Mouse (Mus musculus): Measurements from ENCODE around the gene Smarce1. TPM values are rescaled to one million over a fixed set of nuclear protein-coding genes. Genes with fewer than 3 reads are reported as not detected.

Smarce1 gene
- total RNA-seq, 2 experiments from 2014 or later = 114 to 223 TPM

GRCm38 (mm10) chr11:99172002-99172401 lies 58.8 kb downstream of the Smarce1 start:
- no peak for ATAC-seq (replicated peaks; ENCODE audit: low FRiP score, low TSS enrichment, poor library complexity, severe bottlenecking)

- ATAC-seq (replicated peaks; ENCODE audit: low FRiP score, low TSS enrichment, poor library complexity, severe bottlenecking) = no peak
Measured at GRCm38 (mm10) chr11:99171442-99171841, 59.4 kb downstream of the Smarce1 start.

GRCm38 (mm10) chr11:99170547-99171267 lies 60.1 kb downstream of the Smarce1 start:
- no peak for ATAC-seq (replicated peaks; ENCODE audit: low FRiP score, low TSS enrichment, poor library complexity, severe bottlenecking)

GRCm38 (mm10) chr11:99170005-99170404 lies 60.8 kb downstream of the Smarce1 start:
- no peak for ATAC-seq (replicated peaks; ENCODE audit: low FRiP score, low TSS enrichment, poor library complexity, severe bottlenecking)

GRCm38 (mm10) chr11:99169438-99169837 lies 61.4 kb downstream of the Smarce1 start:
- no peak for ATAC-seq (replicated peaks; ENCODE audit: low FRiP score, low TSS enrichment, poor library complexity, severe bottlenecking)

GRCm38 (mm10) chr11:99168030-99168474 lies 62.8 kb downstream of the Smarce1 start:
- ATAC-seq (replicated peaks; ENCODE audit: low FRiP score, low TSS enrichment, poor library complexity, severe bottlenecking) = no peak

GRCm38 (mm10) chr11:99167576-99167975 lies 63.2 kb downstream of the Smarce1 start:
- no peak for ATAC-seq (replicated peaks; ENCODE audit: low FRiP score, low TSS enrichment, poor library complexity, severe bottlenecking)

- ATAC-seq (replicated peaks; ENCODE audit: low FRiP score, low TSS enrichment, poor library complexity, severe bottlenecking) = no peak
Measured at GRCm38 (mm10) chr11:99166241-99166640, 64.6 kb downstream of the Smarce1 start.

- ATAC-seq (replicated peaks; ENCODE audit: low FRiP score, low TSS enrichment, poor library complexity, severe bottlenecking) = no peak
Measured at GRCm38 (mm10) chr11:99165031-99165752, 65.6 kb downstream of the Smarce1 start.

- ATAC-seq (replicated peaks; ENCODE audit: low FRiP score, low TSS enrichment, poor library complexity, severe bottlenecking) = no peak
Measured at GRCm38 (mm10) chr11:99162972-99163686, 67.7 kb downstream of the Smarce1 start.

- no peak for ATAC-seq (replicated peaks; ENCODE audit: low FRiP score, low TSS enrichment, poor library complexity, severe bottlenecking)
Measured at GRCm38 (mm10) chr11:99161648-99162047, 69.2 kb downstream of the Smarce1 start.

GRCm38 (mm10) chr11:99160228-99160627 lies 70.6 kb downstream of the Smarce1 start:
- no peak for ATAC-seq (replicated peaks; ENCODE audit: low FRiP score, low TSS enrichment, poor library complexity, severe bottlenecking)

Other genes starting within 250 kb of the Smarce1 start
- not detected in 2 replicates for gene Gjd3, start 248.0 kb downstream of the Smarce1 start, total RNA-seq (2014; fragmentation: Nextera tagmentation)
- gene Gjd3, start 248.0 kb downstream of the Smarce1 start, total RNA-seq (2017) = not detected in 2 replicates
- gene Top2a, start 206.8 kb downstream of the Smarce1 start, total RNA-seq (2014; fragmentation: Nextera tagmentation) = 363 and 371 TPM in 2 replicates
- 444 and 492 TPM in 2 replicates for gene Top2a, start 206.8 kb downstream of the Smarce1 start, total RNA-seq (2017)
- gene Igfbp4, start 189.8 kb downstream of the Smarce1 start, total RNA-seq (2014; fragmentation: Nextera tagmentation) = 15.9 and 22.9 TPM in 2 replicates
- 23.5 and 68.2 TPM in 2 replicates for gene Igfbp4, start 189.8 kb downstream of the Smarce1 start, total RNA-seq (2017)
- gene Tns4, start 141.7 kb downstream of the Smarce1 start, total RNA-seq (2014; fragmentation: Nextera tagmentation) = not detected in 2 replicates
- not detected in 2 replicates for gene Tns4, start 141.7 kb downstream of the Smarce1 start, total RNA-seq (2017)
- 0.47 TPM in 1 of 2 replicates, not detected in the other for gene Ccr7, start 75.9 kb downstream of the Smarce1 start, total RNA-seq (2014; fragmentation: Nextera tagmentation)
- gene Ccr7, start 75.9 kb downstream of the Smarce1 start, total RNA-seq (2017) = not detected in 2 replicates
- not detected in 2 replicates for gene Krt222, start 13.1 kb upstream of the Smarce1 start, total RNA-seq (2014; fragmentation: Nextera tagmentation)
- not detected in 2 replicates for gene Krt222, start 13.1 kb upstream of the Smarce1 start, total RNA-seq (2017)
- not detected in 2 replicates for gene Krt24, start 54.2 kb upstream of the Smarce1 start, total RNA-seq (2014; fragmentation: Nextera tagmentation)
- gene Krt24, start 54.2 kb upstream of the Smarce1 start, total RNA-seq (2017) = not detected in 2 replicates
- not detected in 2 replicates for gene Krt25, start 91.9 kb upstream of the Smarce1 start, total RNA-seq (2014; fragmentation: Nextera tagmentation)
- gene Krt25, start 91.9 kb upstream of the Smarce1 start, total RNA-seq (2017) = not detected in 2 replicates
- gene Krt26, start 106.9 kb upstream of the Smarce1 start, total RNA-seq (2014; fragmentation: Nextera tagmentation) = not detected in 2 replicates
- gene Krt26, start 106.9 kb upstream of the Smarce1 start, total RNA-seq (2017) = not detected in 2 replicates
- gene Krt27, start 120.1 kb upstream of the Smarce1 start, total RNA-seq (2014; fragmentation: Nextera tagmentation) = not detected in 2 replicates
- gene Krt27, start 120.1 kb upstream of the Smarce1 start, total RNA-seq (2017) = not detected in 2 replicates
- gene Krt28, start 143.9 kb upstream of the Smarce1 start, total RNA-seq (2014; fragmentation: Nextera tagmentation) = not detected in 2 replicates
- not detected in 2 replicates for gene Krt28, start 143.9 kb upstream of the Smarce1 start, total RNA-seq (2017)
- 0.59 and 4.9 TPM in 2 replicates for gene Krt10, start 158.3 kb upstream of the Smarce1 start, total RNA-seq (2014; fragmentation: Nextera tagmentation)
- not detected in 2 replicates for gene Krt10, start 158.3 kb upstream of the Smarce1 start, total RNA-seq (2017)
- gene Krt12, start 191.2 kb upstream of the Smarce1 start, total RNA-seq (2014; fragmentation: Nextera tagmentation) = not detected in 2 replicates
- not detected in 2 replicates for gene Krt12, start 191.2 kb upstream of the Smarce1 start, total RNA-seq (2017)
- not detected in 2 replicates for gene Krt20, start 207.1 kb upstream of the Smarce1 start, total RNA-seq (2014; fragmentation: Nextera tagmentation)
- not detected in 2 replicates for gene Krt20, start 207.1 kb upstream of the Smarce1 start, total RNA-seq (2017)